Mouse (Mus musculus): ENCODE measurements around the gene Sptbn4. TPM values are rescaled to one million over a fixed set of nuclear protein-coding genes. Genes with fewer than 3 reads are reported as not detected.

The Sptbn4 gene
- polyA plus RNA-seq, 1 experiment from 2014 or later: 0.26 TPM

GRCm38 (mm10) chr7:27332353-27333199, 114.9 kb downstream of the Sptbn4 start:
- H3K9ac ChIP-seq: peak overlapping the region; percentile 86
- H3K36me3 ChIP-seq: peaks cover 5% of the 10 kb centered on the region
- ATAC-seq (ENCODE audit: insufficient number of reproducible peaks, low FRiP score): no peak
- peak overlapping the region; percentile 84 for H3K27ac ChIP-seq (ENCODE audit: poor library complexity, severe bottlenecking)
- H3K4me2 ChIP-seq: peak overlapping the region; percentile 95
- no peaks in the 10 kb centered on the region for H3K9me3 ChIP-seq (replicated peaks)
- WGBS: under 1% methylated on average over 38 of the region's 39 CpGs
- H3K4me3 ChIP-seq: peak overlapping the region; percentile 70
- peaks cover 64% of the 10 kb centered on the region for H3K4me1 ChIP-seq (replicated peaks)
- H3K27me3 ChIP-seq (replicated peaks): peaks cover 86% of the 10 kb centered on the region

GRCm38 (mm10) chr7:27331854-27332253, 115.6 kb downstream of the Sptbn4 start:
- peak overlapping the region; percentile 95 for H3K4me2 ChIP-seq
- no peak for ATAC-seq (ENCODE audit: insufficient number of reproducible peaks, low FRiP score)
- 8% methylated on average over 8 of the region's 8 CpGs for WGBS
- H3K27ac ChIP-seq (ENCODE audit: poor library complexity, severe bottlenecking): peak overlapping the region; percentile 84
- H3K4me3 ChIP-seq: peak overlapping the region; percentile 70
- H3K4me1 ChIP-seq (replicated peaks): peaks cover 58% of the 10 kb centered on the region
- H3K9me3 ChIP-seq (replicated peaks): no peaks in the 10 kb centered on the region
- peaks cover 87% of the 10 kb centered on the region for H3K27me3 ChIP-seq (replicated peaks)
- peak overlapping the region; percentile 57; the same call in 1 of the 2 replicates for H3K9ac ChIP-seq
- peaks cover 10% of the 10 kb centered on the region for H3K36me3 ChIP-seq

GRCm38 (mm10) chr7:27331541-27331851, 116.0 kb downstream of the Sptbn4 start:
- Histone ChIP-seq H3K9me3 (replicated peaks) (no peaks in the 10 kb centered on the region), H3K4me2 (peak overlapping the region; percentile 95), H3K27ac (ENCODE audit: poor library complexity, severe bottlenecking) (peak overlapping the region; percentile 84), H3K4me1 (replicated peaks) (peaks cover 60% of the 10 kb centered on the region), H3K27me3 (replicated peaks) (peaks cover 90% of the 10 kb centered on the region), H3K9ac (peak overlapping the region; percentile 52; the same call in 1 of the 2 replicates), H3K36me3 (peaks cover 10% of the 10 kb centered on the region), H3K4me3 (peak overlapping the region; percentile 70)
- WGBS: 4% methylated on average over 8 of the region's 8 CpGs
- no peak for ATAC-seq (ENCODE audit: insufficient number of reproducible peaks, low FRiP score)

GRCm38 (mm10) chr7:27330709-27331540, 116.6 kb downstream of the Sptbn4 start:
- Histone ChIP-seq H3K4me3 (peak overlapping the region; percentile 70), H3K9ac (peak overlapping the region; percentile 49), H3K4me2 (peak overlapping the region; percentile 95), H3K9me3 (replicated peaks) (no peaks in the 10 kb centered on the region), H3K36me3 (peaks cover 10% of the 10 kb centered on the region), H3K4me1 (replicated peaks) (peaks cover 65% of the 10 kb centered on the region), H3K27me3 (replicated peaks) (peaks cover 92% of the 10 kb centered on the region), H3K27ac (ENCODE audit: poor library complexity, severe bottlenecking) (peak overlapping the region; percentile 84)
- WGBS: under 1% methylated on average over 39 of the region's 39 CpGs
- ATAC-seq (ENCODE audit: insufficient number of reproducible peaks, low FRiP score): peak; percentile 49

GRCm38 (mm10) chr7:27329981-27330380, 117.5 kb downstream of the Sptbn4 start:
- peak overlapping the region; percentile 95 for H3K4me2 ChIP-seq
- no peak for ATAC-seq (ENCODE audit: insufficient number of reproducible peaks, low FRiP score)
- H3K27ac ChIP-seq (ENCODE audit: poor library complexity, severe bottlenecking): no peak overlapping the region
- H3K36me3 ChIP-seq: peaks cover 10% of the 10 kb centered on the region
- H3K4me1 ChIP-seq (replicated peaks): peaks cover 66% of the 10 kb centered on the region
- peak overlapping the region; percentile 70; the same call in 1 of the 2 replicates for H3K4me3 ChIP-seq
- H3K27me3 ChIP-seq (replicated peaks): peaks cover 93% of the 10 kb centered on the region
- 26% methylated on average over 17 of the region's 17 CpGs for WGBS
- no peak overlapping the region for H3K9ac ChIP-seq
- no peaks in the 10 kb centered on the region for H3K9me3 ChIP-seq (replicated peaks)

- peaks cover 15% of the 10 kb centered on the region for H3K36me3 ChIP-seq
- no peak for ATAC-seq (ENCODE audit: insufficient number of reproducible peaks, low FRiP score)
- 6% methylated on average over 45 of the region's 45 CpGs for WGBS
- H3K9me3 ChIP-seq (replicated peaks): no peaks in the 10 kb centered on the region
- H3K4me3 ChIP-seq: peak overlapping the region; percentile 22
- H3K9ac ChIP-seq: no peak overlapping the region
- no peak overlapping the region for H3K27ac ChIP-seq (ENCODE audit: poor library complexity, severe bottlenecking)
- H3K27me3 ChIP-seq (replicated peaks): peaks cover 93% of the 10 kb centered on the region
- H3K4me1 ChIP-seq (replicated peaks): peaks cover 61% of the 10 kb centered on the region
- H3K4me2 ChIP-seq: peak overlapping the region; percentile 95
These were observed 118.0 kb downstream of the Sptbn4 start for GRCm38 (mm10) chr7:27329326-27329947.

- Histone ChIP-seq H3K36me3 (peaks cover 22% of the 10 kb centered on the region), H3K4me2 (no peak overlapping the region), H3K9me3 (replicated peaks) (no peaks in the 10 kb centered on the region), H3K27ac (ENCODE audit: poor library complexity, severe bottlenecking) (no peak overlapping the region), H3K27me3 (replicated peaks) (peaks cover 93% of the 10 kb centered on the region), H3K4me1 (replicated peaks) (peaks cover 53% of the 10 kb centered on the region), H3K4me3 (no peak overlapping the region), H3K9ac (no peak overlapping the region)
- 30% methylated on average over 16 of the region's 16 CpGs for WGBS
- ATAC-seq (ENCODE audit: insufficient number of reproducible peaks, low FRiP score): no peak
These were observed 118.8 kb downstream of the Sptbn4 start for GRCm38 (mm10) chr7:27328648-27329047.

GRCm38 (mm10) chr7:27328161-27328560, 119.3 kb downstream of the Sptbn4 start:
- H3K4me3 ChIP-seq: no peak overlapping the region
- ATAC-seq (ENCODE audit: insufficient number of reproducible peaks, low FRiP score): no peak
- peaks cover 93% of the 10 kb centered on the region for H3K27me3 ChIP-seq (replicated peaks)
- H3K36me3 ChIP-seq: peaks cover 27% of the 10 kb centered on the region
- H3K4me2 ChIP-seq: no peak overlapping the region
- 80% methylated on average over 11 of the region's 11 CpGs for WGBS
- H3K4me1 ChIP-seq (replicated peaks): peaks cover 50% of the 10 kb centered on the region
- no peak overlapping the region for H3K9ac ChIP-seq
- H3K27ac ChIP-seq (ENCODE audit: poor library complexity, severe bottlenecking): no peak overlapping the region
- no peaks in the 10 kb centered on the region for H3K9me3 ChIP-seq (replicated peaks)

GRCm38 (mm10) chr7:27327500-27327899, 120.0 kb downstream of the Sptbn4 start:
- Histone ChIP-seq H3K4me2 (no peak overlapping the region), H3K9ac (no peak overlapping the region), H3K27ac (ENCODE audit: poor library complexity, severe bottlenecking) (no peak overlapping the region), H3K4me1 (replicated peaks) (peaks cover 46% of the 10 kb centered on the region), H3K4me3 (no peak overlapping the region), H3K36me3 (peaks cover 30% of the 10 kb centered on the region), H3K27me3 (replicated peaks) (peaks cover 93% of the 10 kb centered on the region), H3K9me3 (replicated peaks) (no peaks in the 10 kb centered on the region)
- ATAC-seq (ENCODE audit: insufficient number of reproducible peaks, low FRiP score): no peak
- WGBS: 89% methylated on average over 8 of the region's 8 CpGs

GRCm38 (mm10) chr7:27326101-27326880, 121.2 kb downstream of the Sptbn4 start:
- peaks cover 36% of the 10 kb centered on the region for H3K4me1 ChIP-seq (replicated peaks)
- no peak overlapping the region for H3K27ac ChIP-seq (ENCODE audit: poor library complexity, severe bottlenecking)
- H3K36me3 ChIP-seq: peaks cover 37% of the 10 kb centered on the region
- H3K4me2 ChIP-seq: peak overlapping the region; percentile 54
- H3K27me3 ChIP-seq (replicated peaks): peaks cover 97% of the 10 kb centered on the region
- no peaks in the 10 kb centered on the region for H3K9me3 ChIP-seq (replicated peaks)
- ATAC-seq (ENCODE audit: insufficient number of reproducible peaks, low FRiP score): no peak
- WGBS: 35% methylated on average over 34 of the region's 34 CpGs
- peak overlapping the region; percentile 52 for H3K9ac ChIP-seq
- peak overlapping the region; percentile 28 for H3K4me3 ChIP-seq
